Mouse (Mus musculus) heart, embryonic 16.5 days (tissue): ENCODE measurements at regions not wholly inside any gene's neighbourhood (a gene's known extent, or its start where the extent isn't known, plus 50 kb on each side); places are given as distances from the start of the nearest gene placed in this dataset.

Experiments
- ATAC-seq: fragments of 200-750 bp; cut with Nextera tagmentation; replicated peaks from 2 replicates; pipeline ENCODE4 v1.8.0; 2017; ENCODE audit warnings: moderate number of reproducible peaks; ENCODE audit not compliant: insufficient read depth, low FRiP score; ENCODE audit errors: extremely low read depth
- H3K27ac ChIP-seq: fragments of 300-500 bp; sonication (generic); 2 replicates; pipeline ENCODE4 v1.5.1; 2014; ENCODE audit warnings: mild to moderate bottlenecking, low read length, control low read depth, moderate library complexity
- H3K27me3 ChIP-seq: fragments of 300-500 bp; sonication (generic); 2 replicates; pipeline ENCODE4 v1.6.1; 2014; ENCODE audit warnings: low read length, mixed read lengths; ENCODE audit not compliant: control insufficient read depth, insufficient read depth
- H3K36me3 ChIP-seq: fragments of 300-500 bp; sonication (generic); 2 replicates; pipeline ENCODE4 v1.6.1; 2014; ENCODE audit not compliant: control insufficient read depth, insufficient read depth
- H3K4me1 ChIP-seq: fragments of 300-500 bp; sonication (generic); 2 replicates; pipeline ENCODE4 v1.6.1; 2014; ENCODE audit warnings: low read length, mixed read lengths; ENCODE audit not compliant: control insufficient read depth, insufficient read depth
- H3K4me2 ChIP-seq: fragments of 300-500 bp; sonication (generic); 2 replicates; pipeline ENCODE4 v1.6.1; 2014; ENCODE audit warnings: low read depth, mild to moderate bottlenecking, control low read depth, low read length
- H3K4me3 ChIP-seq: fragments of 300-500 bp; sonication (generic); 2 replicates; pipeline ENCODE4 v1.5.1; 2014; ENCODE audit warnings: mild to moderate bottlenecking, control low read depth, low read length
- H3K9ac ChIP-seq: fragments of 300-500 bp; sonication (generic); 2 replicates; pipeline ENCODE4 v1.6.1; 2014; ENCODE audit warnings: low read length, control low read depth
- H3K9me3 ChIP-seq: fragments of 300-500 bp; sonication (generic); replicated peaks from 2 replicates; pipeline ENCODE4 v1.6.1; 2016; ENCODE audit warnings: low read length; ENCODE audit not compliant: control insufficient read depth
- WGBS: fragments of 180-500 bp; shearing (Covaris S2); extraction: QIAGEN DNeasy Blood & Tissue Kit; methylation state at CpG from one replicate; pipeline ENCODE4 v1.1.7; 2014; 5-methylcytosine and 5-hydroxymethylcytosine counted together

GRCm38 (mm10) chr1:59430886-59431486 is 51.2 kb upstream of the Fzd7 start:
- H3K27me3 ChIP-seq = no peaks in the 10 kb centered on the region
- WGBS = 78% methylated on average over 6 of the region's 6 CpGs
- H3K4me2 ChIP-seq = no peak overlapping the region
- no peak overlapping the region for H3K27ac ChIP-seq
- H3K9ac ChIP-seq = no peak overlapping the region
- no peak overlapping the region for H3K4me3 ChIP-seq
- H3K36me3 ChIP-seq = no peaks in the 10 kb centered on the region
- peaks cover 3% of the 10 kb centered on the region; the same call in 1 of the 2 replicates for H3K4me1 ChIP-seq
- ATAC-seq = no peak
- no peaks in the 10 kb centered on the region for H3K9me3 ChIP-seq
